Mouse (Mus musculus) gastrocnemius, postnatal 36 days (tissue): ENCODE results near the gene Ubr3. TPM values are rescaled to one million over a fixed set of nuclear protein-coding genes. Genes with fewer than 3 reads are reported as not detected.

ENCODE experiments used
- DNase-seq, 2 experiments: peaks; one replicate each; pipeline ENCODE4 v3.0.0; 2022
- intact Hi-C: fragments of 180-260 bp; cut with DNase I; formaldehyde crosslinking; loops from one replicate; pipeline ENCODE4 v1.15.1; 2025
- total RNA-seq, 2 experiments: library from RNA; stranded (reverse); gene quantifications; 2 replicates each; pipeline ENCODE4 v1.2.3; 2021

Gene Ubr3
- total RNA-seq, 2 experiments from 2014 or later = 162 to 170 TPM

DNA sequence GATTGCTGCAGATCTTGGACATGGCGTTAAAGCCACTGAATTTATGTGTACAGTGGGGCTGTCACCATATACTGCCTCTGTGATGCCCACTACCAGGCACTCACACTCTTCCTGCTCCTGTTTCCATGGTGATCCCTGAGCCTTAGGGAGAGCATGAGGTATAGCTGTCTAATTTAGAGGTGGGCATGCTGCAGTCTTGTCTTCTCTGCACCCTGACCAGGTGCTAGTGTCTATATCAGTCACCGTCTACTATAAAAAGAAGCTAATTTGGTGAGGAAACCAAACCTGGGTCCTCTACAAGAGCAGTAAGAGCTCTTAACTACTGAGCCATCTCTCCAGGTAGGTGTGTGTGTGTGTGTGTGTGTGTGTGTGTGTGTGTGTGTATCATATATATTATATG lies 109.4 kb downstream of the Ubr3 start:
- DNase-seq = no peak
- intact Hi-C loops = no loop called here

DNA sequence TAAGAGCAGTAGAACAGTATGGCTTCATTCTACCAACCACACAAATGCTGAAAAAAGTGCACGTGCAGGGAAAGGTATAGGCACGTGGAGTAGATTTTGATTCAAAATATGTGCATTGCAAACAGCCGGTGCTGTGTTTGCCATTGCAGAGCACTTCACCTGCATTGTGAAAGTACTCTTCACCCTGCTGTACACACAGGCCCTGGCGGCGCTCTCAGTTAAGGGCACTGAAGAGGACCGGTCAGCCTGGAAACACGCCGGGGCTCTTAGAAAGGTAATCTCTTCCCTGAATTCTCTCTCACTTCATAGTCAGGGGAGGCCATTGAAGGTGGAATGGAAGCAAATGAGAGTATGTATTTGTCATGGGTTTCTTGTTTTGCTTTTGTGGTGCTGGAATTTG lies 115.9 kb downstream of the Ubr3 start:
- no peak for DNase-seq
- intact Hi-C loops = no loop called here

DNA sequence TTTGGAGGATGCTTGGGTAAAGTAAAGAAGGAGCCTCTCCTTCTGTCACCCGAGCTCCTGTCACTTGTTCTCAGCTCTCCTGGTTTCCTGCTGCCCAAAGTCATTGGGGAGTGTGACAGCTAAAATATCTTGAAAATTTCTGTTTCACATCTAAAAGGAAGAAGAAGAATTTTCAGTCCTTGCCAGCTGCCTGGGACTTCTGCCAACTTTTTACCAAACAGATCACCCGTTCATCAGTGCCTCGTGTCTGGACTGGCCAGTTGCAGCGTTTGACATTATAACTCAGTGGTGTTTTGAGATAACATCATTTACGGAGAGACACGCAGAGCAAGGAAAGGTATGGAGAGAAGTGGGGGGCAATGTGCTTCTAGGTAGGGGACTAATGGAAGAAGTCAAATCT lies 121.2 kb downstream of the Ubr3 start:
- DNase-seq = no peak
- intact Hi-C loops = no loop called here

DNA sequence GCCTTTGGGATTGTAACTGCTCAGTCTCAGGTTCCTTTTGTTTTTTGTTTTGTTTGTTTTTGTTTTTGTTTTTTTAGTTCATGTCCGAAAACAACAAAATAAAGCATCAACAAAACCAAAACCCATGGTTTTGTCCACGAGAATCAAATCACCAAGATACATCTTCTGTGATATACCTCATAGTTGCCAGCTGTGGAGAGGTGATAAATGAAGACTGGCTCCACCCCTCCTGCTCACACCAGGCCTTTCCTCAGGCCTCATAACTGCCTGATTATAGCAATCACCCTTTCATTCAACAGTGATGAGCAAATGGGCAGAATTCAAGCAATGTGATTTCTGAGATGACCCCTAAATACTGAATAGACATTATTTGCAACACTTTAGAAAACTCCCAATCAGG lies 127.4 kb downstream of the Ubr3 start:
- no peak for DNase-seq
- intact Hi-C loops = no loop called here

DNA sequence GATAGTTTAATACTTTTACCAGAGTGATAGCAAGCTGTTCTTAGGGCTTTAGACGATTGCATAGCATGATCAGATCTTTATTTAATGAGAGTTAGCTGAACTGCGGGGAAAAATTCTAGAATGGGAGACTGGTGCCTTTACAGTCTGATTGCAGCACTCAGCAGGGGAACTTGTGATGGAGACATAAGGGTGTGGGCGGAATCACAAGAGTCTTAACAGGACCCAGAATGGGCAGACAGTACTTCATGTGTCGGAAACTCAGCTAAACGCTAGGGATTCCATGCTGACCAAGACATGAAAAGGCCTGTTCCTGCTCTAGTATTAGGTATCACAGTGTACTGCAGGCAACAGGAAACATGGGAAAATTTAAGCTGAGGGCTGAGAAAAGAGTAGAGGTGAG lies 128.7 kb downstream of the Ubr3 start:
- intact Hi-C loops = no loop called here
- no peak for DNase-seq

DNA sequence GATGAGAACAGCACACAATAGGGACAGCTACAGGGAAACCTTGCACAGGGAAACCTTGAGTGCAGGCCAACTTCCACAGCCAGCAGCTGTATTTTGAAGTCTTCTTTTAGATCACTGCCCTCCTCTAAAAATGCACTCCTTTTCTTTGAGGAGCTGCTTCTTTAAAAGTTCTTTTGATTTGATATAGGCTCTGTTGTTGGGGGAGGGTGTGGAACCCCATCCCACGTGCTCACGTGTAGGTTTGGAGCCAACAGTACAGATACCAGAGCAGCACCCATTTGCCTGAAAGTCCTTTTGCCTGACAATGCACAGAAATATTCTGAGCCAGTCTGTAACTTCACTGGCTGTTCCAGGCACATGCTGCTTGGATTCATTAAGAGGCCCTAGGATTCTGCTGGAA lies 134.4 kb downstream of the Ubr3 start:
- DNase-seq = no peak
- intact Hi-C loops = no loop called here

DNA sequence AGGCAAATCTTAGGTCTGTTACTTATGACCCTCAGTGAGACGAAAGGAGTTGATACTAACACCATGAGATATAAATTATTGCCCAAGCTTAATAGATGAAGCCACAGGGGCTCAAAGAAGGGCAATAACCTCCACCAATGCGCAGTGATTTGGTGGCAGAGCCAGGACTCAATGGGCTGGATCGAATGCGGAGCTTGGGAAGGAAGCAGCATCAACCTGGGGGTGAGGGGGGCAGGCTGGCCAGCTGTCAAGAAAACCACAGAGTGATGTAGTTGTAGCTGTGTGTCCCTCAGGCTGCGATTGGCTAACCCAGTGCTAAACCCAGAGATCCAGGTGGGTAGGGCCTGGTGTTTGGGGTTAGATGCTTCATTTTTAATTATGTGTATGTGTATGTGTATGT lies 137.8 kb downstream of the Ubr3 start:
- no peak for DNase-seq
- intact Hi-C loops = no loop called here

DNA sequence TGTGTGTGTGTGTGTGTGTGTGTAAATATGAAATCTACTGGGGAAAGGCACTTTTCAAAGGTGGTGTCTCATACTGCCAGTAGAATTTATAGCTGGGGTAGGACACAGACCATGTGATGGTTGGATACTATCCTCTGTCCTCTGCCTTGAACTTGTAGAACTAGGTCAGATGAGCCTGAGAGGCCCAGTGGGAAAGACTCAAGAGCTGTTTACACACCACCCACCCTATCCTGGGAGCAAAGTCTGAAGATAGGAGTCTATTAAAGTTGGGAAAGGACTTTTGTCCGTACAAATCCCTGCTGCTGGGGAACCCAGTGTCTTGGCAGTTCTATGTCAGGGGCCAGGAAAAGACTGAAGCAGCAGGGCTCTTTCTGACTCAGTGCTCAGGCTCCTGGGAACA lies 138.3 kb downstream of the Ubr3 start:
- no peak for DNase-seq
- intact Hi-C loops = no loop called here

DNA sequence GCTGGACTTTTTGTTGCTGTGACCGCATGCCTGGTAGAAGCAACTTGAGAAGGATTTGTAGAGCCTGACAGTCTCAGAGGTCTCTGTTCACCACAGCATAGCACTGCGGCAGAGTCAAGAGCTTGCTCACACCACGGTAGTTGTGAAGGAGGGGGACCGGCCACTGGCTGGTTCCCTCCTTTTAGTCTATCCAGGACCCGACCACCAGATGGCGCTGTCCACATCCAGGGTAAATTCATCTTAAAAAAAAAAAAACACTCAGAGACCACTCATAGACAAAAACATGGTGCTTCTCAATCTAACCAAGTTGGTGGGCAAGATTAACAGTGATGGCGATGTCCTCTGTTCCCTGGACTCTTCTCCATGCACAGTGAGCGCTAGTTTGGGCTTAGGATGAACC lies 140.2 kb downstream of the Ubr3 start:
- intact Hi-C loops = no loop called here
- no peak for DNase-seq

DNA sequence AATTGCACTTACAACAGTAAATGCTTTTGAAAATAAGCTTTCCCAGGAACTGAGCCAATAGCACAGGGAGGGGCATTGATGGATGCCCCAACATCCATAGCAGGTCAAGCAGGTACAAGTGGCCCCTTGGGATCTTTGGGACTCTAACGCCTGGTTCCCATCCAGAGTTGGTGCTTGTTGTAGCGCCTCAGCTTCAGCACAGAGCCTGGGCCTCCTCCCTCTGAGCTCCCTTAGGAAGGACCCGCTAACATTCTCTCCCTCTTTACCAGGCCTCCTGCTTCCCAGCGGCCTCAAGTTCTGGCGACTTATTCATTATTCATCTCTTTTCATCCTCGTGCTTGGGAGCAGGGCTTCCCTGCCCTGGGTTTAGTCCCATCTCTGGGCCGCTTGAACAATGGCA lies 141.7 kb downstream of the Ubr3 start, which contains the start of gene Myo3b:
TSS of gene Myo3b (plus strand) at position 375 of the 400 bp plus-strand sequence.
- no peak for DNase-seq
- intact Hi-C loops = no loop called here

DNA sequence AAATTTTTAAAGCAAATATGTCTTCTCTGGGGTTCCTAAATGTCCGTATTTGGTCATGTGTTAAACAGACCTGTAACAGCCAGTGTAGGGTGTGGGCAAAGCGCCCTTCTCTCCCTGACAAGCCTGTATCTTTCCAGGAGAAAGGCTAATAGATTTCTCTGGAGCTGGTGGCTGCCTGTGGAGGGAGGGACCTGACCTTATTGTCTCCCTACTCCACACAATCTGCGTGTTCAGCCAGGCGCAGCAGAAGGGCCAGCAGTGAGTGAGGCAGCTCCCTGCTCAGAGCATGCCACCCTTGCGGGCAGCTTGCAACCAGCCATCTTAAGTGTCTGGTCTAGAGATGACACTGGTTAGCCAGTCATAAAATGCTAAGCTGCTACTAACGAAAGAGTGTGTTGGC lies 147.4 kb downstream of the Ubr3 start:
- intact Hi-C loops = no loop called here
- no peak for DNase-seq

DNA sequence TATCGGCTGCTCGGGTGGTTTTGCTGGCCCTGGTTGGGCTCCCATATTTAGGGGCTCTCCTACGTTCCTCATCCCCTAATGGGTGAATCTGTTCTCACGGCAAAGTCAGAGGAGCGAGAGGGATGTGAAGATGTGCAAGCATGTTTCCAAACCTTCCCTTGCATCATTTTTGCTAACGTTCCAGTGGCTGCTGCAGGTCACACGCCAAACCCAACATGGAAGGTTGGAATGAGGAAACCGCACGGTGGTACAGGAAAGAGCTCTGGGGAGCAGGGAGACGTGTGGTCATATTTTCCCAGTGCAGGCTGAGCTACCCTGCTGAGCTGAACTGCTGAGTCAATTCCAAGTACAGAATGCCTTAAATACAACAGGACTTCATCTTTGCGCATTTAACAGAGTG lies 150.8 kb downstream of the Ubr3 start:
- intact Hi-C loops = no loop called here
- no peak for DNase-seq

DNA sequence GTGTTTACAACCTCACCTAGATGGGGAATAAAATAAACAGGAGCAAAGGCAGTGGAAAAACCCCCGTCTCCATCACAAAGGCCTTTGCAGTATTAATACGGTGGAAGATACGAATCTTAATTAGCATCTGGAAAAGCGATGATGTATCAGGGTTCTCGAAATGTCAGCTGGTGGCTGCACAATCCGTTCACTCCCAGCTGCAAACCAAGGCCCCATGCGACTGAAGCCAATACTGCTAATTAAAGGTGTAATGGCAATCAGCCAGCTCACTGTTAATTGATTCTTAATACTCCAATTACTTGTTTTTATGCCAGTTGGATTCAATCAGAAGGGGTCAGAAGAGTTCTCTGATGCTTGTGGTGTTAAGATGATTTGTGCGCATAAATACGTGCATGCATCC lies 156.8 kb downstream of the Ubr3 start:
- DNase-seq = no peak
- intact Hi-C loops = no loop called here

DNA sequence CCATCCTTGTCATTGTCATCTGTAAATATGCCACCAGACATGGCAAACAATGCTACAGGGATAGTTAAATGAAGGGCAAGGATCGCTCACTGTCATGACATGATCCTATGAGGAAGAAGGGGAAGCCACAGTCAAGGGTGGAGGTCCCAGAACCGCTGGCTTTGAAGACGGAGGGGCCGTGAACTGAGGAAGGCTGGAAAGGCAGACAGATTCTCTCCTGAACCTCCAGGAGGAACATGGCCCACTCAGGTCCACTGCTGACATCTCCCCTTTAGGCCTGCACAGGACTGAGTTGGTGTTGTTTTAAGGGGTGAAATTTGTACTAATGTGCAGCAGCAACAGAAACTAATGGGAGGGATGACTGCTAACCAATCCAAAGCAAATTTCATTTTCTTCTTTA lies 161.2 kb downstream of the Ubr3 start:
- intact Hi-C loops = no loop called here
- no peak for DNase-seq

DNA sequence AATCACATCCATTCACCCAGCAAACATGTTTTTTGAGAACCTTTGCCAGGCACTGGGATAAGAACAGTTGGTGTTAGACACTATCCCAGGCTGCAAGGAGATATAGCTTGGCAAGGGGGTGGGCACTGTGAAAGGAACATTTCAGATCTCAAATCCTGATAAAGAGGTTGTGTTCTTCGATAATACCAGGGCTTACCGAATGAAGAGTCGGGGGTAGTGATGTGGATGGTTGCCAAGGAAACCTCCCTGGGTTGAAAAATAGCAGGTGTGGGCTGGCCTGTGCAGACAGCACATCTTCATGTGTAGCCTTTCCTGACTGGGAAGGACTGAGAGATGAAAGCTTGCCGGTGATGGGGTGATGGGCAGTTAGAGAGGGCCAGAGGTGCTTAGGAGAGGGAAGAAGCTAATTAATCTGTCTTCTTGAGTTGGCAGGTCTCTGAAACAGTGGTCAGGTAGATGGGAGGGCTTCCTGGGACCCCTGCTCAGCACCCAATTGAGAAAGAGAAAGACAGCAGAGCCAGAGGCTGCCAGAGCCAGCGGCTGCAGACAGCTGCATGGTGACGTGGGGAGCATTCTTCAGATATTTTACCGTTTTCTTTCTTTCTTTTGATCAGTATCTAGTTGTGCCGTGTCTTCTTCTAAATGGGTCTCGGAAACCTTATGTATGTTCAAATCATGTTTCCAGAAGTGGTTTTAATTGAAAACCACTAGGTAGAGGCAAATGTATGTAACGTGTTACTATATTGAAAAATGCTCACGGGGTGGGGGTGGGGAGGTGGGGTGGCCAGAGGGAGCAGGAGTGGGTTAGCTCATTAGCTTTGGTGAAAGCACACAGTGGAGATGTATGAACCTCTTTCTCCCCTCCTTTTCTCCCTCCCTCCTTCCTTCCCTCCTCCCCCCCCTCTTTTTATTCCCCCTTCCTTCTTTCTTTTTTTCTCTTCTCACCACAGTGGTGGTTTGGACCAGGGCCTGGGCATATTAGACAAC lies 163.6 kb downstream of the Ubr3 start:
- intact Hi-C loops = no loop called here
- no peak for DNase-seq

DNA sequence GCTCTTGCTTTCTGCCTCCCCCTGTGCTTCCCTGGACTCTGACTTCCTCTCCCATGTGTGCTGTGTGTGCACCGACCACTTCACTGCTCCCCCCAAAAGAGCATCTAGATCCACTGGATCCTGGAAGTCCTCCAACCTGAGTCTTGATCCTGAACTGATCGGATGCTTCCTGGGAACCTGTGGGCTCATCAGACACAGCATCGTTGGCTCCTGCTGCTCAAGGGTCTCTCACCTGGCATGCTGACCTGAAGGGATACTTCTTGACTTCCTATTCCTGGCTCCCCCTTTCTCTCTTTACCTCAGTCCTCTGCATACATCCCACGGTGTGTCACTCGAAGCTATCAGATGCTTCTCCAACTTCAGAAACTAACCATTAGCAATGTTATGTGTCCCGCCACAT lies 168.1 kb downstream of the Ubr3 start:
- intact Hi-C loops = no loop called here
- DNase-seq = no peak

DNA sequence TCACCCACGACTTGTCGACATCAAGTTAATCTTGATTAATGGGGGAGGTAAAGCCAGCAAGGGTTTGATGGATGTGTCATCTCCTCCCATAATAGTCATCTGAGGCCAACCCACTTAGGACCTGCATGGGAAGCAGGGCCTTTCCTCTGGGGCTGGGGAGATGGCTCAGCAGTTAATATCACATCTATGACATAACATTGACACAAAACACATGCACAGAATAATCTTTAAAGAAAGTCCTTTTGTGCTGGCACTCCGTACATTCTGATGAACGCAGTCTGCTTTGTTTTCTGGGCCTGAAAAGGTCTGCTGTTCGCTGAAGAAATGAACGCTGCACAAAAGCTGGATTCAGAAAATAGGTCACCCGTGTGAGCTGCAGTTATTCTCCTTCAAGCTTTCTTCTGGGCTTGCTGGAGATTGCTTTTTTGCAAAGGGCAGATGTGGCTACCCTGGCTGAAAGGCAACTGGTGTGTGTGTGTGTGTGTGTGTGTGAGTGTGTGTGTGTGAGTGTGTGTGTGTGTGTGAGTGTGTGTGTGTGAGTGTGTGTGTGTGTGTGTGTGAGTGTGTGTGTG lies 168.8 kb downstream of the Ubr3 start:
- intact Hi-C loops = no loop called here
- no peak for DNase-seq

DNA sequence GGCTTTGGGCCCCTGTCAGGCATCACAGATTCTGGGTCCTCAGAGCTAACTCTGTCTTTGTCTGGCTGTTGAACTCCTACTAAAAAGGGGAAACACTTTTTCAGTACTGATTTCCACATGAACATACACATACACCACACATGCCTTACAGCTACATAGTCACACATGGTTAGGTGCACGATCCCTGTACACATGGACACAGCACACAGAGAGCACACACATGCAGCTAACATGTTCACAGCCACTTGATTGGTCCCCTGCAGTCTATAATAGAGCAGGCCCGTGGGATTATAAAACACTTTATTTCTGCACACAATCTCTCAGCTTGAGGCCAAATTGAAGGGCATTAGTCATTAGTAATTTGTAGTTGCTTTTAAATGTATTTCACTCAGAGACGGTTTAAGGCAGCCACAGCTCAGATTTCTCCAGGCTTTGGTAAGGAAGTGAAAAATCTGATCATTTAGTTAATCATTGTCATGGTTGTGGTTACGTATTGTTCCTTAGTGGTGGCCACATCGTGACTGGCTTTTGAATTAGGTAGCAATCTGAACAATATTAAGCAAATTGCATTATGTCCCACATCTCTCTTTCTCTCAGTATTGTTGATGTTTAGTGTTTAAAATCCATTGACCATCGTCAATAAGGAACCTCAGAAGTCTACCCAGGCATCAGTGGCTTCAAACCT lies 169.4 kb downstream of the Ubr3 start:
- DNase-seq = no peak
- intact Hi-C loops = no loop called here

DNA sequence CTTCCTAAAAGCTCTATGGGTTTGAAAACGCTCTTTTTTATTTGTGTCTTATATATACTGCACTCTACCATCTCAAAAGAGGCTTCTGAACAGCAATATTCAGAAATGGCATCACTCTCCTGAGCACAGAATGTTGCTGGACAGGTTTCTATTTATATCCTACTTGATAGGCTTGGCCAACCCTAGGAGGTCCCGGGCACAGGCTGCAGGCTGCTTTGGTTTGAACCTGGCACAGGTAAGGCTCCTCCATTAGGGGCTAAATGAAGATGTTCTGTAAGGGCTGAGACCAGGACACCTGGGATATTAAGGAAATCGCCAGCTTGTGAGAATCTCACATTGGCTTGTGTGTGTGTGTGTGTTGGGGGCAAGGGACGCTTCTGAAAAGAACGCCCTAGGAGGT lies 172.8 kb downstream of the Ubr3 start:
- intact Hi-C loops = no loop called here

More for the DNA sequence above, 172.8 kb downstream of the Ubr3 start:
- DNase-seq = no peak
